Mouse (Mus musculus): ENCODE data around the gene Rngtt.

Rngtt gene

GRCm38 (mm10) chr4:33514108-33515000 lies 204.2 kb downstream of the Rngtt start:
- no peak for DNase-seq (ENCODE audit: low spot score)

- no peak for DNase-seq (ENCODE audit: low spot score)
Observed at GRCm38 (mm10) chr4:33520196-33520595, 210.1 kb downstream of the Rngtt start.

GRCm38 (mm10) chr4:33520938-33521337 lies 210.8 kb downstream of the Rngtt start:
- DNase-seq (ENCODE audit: low spot score) = no peak

- DNase-seq (ENCODE audit: low spot score) = no peak
Observed at GRCm38 (mm10) chr4:33523774-33524173, 213.7 kb downstream of the Rngtt start.

- no peak for DNase-seq (ENCODE audit: low spot score)
Observed at GRCm38 (mm10) chr4:33524481-33525141, 214.5 kb downstream of the Rngtt start.

GRCm38 (mm10) chr4:33525272-33525671 lies 215.2 kb downstream of the Rngtt start:
- DNase-seq (ENCODE audit: low spot score) = no peak

- no peak for DNase-seq (ENCODE audit: low spot score)
Observed at GRCm38 (mm10) chr4:33526092-33526491, 216.0 kb downstream of the Rngtt start.

GRCm38 (mm10) chr4:33526675-33527074 lies 216.6 kb downstream of the Rngtt start:
- no peak for DNase-seq (ENCODE audit: low spot score)

- DNase-seq (ENCODE audit: low spot score) = no peak
Observed at GRCm38 (mm10) chr4:33532596-33532995, 222.5 kb downstream of the Rngtt start.

GRCm38 (mm10) chr4:33544755-33545576 lies 234.9 kb downstream of the Rngtt start:
- DNase-seq (ENCODE audit: low spot score) = no peak

GRCm38 (mm10) chr4:33545577-33545879 lies 235.4 kb downstream of the Rngtt start:
- DNase-seq (ENCODE audit: low spot score) = peak; percentile 61

- no peak for DNase-seq (ENCODE audit: low spot score)
Observed at GRCm38 (mm10) chr4:33546278-33546677, 236.2 kb downstream of the Rngtt start.

GRCm38 (mm10) chr4:33547315-33547929 lies 237.3 kb downstream of the Rngtt start:
- DNase-seq (ENCODE audit: low spot score) = no peak

- DNase-seq (ENCODE audit: low spot score) = peak; percentile 53
Observed at GRCm38 (mm10) chr4:33549606-33550005, 239.5 kb downstream of the Rngtt start.
